Mouse (Mus musculus) heart, adult 11 months (tissue): Measurements from ENCODE around the gene Myh1.

Experiments used
- DNase-seq: peaks from one replicate; pipeline ENCODE4 v3.0.0; 2022

The Myh1 gene

DNA sequence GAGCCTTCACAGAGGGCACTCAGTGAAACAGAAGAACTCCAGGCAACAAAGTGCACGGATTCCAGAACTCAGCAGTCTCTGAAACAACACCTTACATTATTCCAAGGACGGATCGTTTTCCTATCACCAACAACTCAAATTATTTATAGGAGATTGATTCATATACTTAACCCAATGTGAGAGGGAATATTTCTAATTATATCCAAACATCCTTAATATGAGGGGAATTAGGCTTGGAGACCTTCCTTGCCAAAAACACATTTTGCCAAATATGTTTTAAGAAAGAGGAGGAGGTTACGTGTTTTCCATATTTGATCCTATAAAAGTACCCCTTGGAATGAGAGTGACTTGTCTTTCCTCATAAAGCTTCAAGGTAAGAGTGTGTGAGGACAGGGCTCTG lies at the start of gene Myh1:
Gene Myh1 (plus strand): TSS at position 301 of the 400 bp plus-strand sequence.
- DNase-seq: no peak

- no peak for DNase-seq
Measured at GRCm38 (mm10) chr11:67150237-67150636, 49.6 kb upstream of the Myh1 start.

DNA sequence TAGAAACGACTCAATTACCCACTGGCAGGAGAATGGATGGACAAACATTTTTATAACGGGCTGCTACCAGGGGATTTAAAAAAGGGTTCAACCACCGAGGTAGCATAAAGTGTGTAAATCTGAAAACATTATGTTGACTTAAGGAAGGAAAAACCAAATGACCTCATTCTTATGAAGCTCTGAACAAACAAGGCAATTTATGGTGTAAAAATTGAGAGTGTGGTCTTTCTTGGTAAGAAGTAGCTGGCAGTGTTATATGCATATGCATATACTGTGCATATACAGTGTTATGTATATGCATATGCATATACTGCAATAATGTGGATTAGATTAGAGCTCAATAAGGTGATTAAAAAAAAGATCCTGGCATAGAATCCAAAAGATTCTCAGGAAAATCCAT lies 48.7 kb upstream of the Myh1 start:
- DNase-seq: peak; percentile 1

GRCm38 (mm10) chr11:67151651-67152630 lies 47.9 kb upstream of the Myh1 start:
- peak; percentile 70 for DNase-seq

- DNase-seq: peak; percentile 81
Measured at GRCm38 (mm10) chr11:67153123-67153522, 46.7 kb upstream of the Myh1 start.

DNA sequence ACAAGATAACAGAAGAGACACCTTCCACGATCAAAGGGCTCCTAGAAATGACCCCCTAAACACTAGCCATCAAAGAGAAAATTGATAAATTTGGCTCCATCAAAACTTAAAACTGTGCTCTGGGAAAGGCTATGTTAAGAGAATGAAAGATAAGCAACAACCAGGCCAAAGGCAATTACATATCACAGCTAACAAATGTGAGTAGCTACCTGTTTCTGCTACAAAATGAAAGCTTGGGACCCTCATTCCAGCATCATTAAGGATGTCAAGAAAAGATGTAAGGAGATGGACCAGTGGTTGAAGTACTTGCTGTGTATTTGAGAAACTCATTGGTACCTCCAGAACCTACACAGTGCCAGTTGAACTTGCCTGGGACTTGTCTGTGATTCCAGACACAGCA lies 46.0 kb upstream of the Myh1 start:
- peak; percentile 18 for DNase-seq

DNA sequence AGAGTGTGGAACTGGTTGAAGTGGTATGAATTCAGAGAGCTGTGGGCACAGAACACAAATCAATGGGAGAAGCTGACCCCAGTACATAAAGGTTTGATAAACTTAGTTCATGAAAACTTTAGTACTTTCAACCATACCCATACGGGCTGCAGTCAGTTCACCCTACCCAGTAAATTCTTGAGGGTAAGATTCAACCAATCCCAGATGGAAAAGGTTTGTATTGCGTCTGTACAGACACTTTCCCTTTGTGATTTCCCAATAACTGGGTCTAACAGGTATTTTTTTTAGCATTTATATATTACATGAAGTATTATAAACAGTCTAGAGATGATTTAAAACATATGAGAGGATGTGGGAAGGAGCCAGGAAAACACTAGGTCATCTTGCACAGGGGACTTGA lies 44.2 kb upstream of the Myh1 start:
- peak; percentile 33 for DNase-seq

GRCm38 (mm10) chr11:67160131-67160530 lies 39.7 kb upstream of the Myh1 start:
- DNase-seq: peak; percentile 54

DNA sequence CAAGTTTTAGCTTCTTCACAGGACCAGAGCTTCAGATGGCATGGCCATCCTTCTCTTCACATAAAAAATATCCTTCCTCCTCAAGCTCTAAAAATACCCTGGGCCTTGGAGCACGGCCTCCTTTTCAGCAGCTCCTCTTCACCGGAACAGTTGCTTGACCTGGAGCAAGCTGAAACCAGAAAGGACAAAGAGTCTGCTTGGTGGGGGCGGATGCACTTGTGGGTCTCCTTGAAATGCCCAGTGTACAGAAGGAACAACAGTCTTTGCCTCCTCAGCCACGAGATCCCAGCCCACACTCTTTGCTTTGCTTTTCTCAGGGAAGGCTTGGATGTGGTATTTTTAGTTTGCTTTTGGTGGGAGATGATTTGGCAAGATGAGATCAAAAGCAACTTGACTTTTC lies 36.2 kb upstream of the Myh1 start:
- peak; percentile 59 for DNase-seq

DNA sequence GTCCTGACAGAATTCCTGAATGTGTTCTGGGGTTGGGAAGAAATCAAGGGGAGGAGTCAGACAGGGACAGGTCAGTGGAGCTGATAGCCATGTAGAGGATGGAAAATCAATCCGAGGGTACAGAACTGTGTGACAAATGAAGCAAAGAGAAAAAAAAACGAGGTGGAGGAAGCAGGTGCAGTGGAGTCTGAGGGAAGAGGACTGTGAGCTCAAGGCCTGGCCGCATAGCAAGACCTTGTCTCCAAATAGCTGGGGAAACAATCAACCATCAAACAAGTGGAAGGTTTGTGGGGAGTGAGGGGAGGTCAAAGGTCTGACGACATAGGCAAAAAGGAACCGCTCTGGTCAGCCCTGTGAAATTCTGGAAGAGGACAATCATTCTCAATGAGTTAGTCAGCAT lies 35.0 kb upstream of the Myh1 start:
- DNase-seq: peak; percentile 42

- DNase-seq: peak; percentile 84
Measured at GRCm38 (mm10) chr11:67169301-67169700, 30.6 kb upstream of the Myh1 start.

- DNase-seq: peak; percentile 63
Measured at GRCm38 (mm10) chr11:67170727-67171126, 29.1 kb upstream of the Myh1 start, which contains the start of gene Myh2. Myh2 (plus strand) TSS chr11:67171027.

DNA sequence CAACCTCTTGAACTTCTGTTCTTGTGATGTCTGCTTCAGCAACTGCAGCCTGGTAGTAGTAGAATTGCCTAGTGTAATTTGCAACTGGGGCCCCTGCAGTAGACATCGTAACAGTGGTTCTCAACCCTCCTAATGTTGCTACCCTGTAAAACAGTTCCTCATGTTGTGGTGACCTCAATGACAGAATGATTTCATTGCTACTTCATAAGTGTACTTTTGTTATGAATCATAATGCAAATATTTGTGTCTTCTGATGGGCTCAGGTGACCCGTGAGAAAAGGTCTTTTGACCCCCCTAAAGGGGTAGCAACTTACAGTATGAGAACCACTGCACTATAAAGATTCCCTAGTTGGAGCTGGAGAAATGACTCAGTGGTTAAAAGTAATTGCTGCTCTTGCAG lies 27.4 kb upstream of the Myh1 start:
- peak; percentile 28 for DNase-seq

DNA sequence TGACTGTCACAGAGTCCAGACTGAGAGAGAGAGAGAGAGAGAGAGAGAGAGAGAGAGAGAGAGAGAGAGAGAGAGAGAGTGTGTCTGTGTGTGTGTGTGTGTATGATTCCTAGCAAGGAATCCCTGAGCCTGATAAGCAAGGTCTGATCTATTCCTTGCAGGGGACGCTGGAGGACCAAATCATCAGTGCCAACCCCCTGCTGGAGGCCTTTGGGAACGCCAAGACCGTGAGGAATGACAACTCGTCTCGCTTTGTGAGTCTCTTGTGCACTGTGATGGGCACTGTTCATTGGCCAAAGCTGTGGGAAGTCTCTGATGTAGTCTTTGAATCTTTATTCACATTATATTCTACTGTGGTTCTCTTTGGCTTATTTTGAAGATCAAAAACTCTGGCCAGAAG lies 23.5 kb upstream of the Myh1 start:
- DNase-seq: peak; percentile 41

- DNase-seq: peak; percentile 59
Measured at GRCm38 (mm10) chr11:67190316-67190715, 9.5 kb upstream of the Myh1 start.

GRCm38 (mm10) chr11:67190814-67191213 lies 9.0 kb upstream of the Myh1 start:
- no peak for DNase-seq

GRCm38 (mm10) chr11:67191496-67191895 lies 8.4 kb upstream of the Myh1 start:
- peak; percentile 74 for DNase-seq

DNA sequence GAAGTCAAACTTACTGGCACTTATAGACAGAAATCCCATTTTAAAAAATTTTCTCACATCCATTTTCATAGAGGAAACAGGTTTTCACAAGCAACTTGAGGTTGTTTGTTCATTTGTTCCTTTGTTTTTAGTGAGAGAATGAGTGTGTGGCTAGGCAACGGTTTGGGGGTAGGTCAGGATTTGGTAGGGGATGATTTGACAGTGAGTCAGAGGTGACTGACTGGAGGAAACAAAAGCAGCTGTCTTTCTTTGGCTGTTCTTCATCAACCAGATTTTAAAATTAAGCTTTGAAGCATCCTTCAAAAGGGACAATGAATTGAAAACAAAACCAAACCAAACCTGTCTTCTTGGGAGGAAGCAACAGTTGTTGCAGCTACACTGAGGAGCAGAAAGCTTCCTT lies 531 bp upstream of the Myh1 start:
- DNase-seq: no peak

- DNase-seq: no peak
Measured at GRCm38 (mm10) chr11:67204766-67205165, 4.9 kb downstream of the Myh1 start.

DNA sequence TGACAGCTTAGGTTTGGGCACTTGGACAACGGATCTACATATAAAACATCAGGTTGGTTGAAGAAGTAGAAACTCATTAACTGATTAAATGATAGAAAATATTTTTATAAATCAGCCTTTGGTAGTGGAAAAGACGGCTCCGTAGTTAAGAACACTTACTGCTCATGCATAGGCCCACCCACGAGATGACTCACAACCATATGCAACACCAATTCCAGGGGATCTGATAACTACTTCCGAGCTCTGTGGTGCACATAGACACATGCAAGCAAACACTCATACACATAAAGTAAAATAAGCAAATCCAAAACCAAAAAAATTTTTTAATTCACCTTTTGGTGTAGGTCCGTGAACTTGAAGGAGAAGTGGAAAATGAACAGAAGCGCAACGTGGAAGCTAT lies 22.0 kb downstream of the Myh1 start:
- no peak for DNase-seq

DNA sequence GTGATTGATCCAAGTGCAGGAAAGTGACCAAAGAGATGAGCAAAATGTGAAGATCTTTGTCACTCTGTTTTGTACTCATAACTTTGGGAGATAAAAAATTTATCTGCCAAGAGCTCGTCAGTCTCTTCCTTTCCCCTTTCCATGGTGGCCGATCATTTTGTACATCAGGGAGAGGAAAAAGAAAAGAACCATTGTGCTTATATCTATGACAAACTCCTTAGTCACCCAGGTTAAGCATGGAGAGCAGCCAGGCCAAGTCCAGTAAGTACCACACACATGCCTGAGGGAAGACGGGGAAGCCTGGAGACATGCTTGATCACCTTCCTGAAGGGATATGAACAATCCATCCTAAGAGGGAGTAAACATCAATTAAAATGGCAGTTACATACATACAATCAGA lies 24.6 kb downstream of the Myh1 start:
- no peak for DNase-seq

GRCm38 (mm10) chr11:67228731-67229130 lies 28.9 kb downstream of the Myh1 start:
- DNase-seq: no peak

DNA sequence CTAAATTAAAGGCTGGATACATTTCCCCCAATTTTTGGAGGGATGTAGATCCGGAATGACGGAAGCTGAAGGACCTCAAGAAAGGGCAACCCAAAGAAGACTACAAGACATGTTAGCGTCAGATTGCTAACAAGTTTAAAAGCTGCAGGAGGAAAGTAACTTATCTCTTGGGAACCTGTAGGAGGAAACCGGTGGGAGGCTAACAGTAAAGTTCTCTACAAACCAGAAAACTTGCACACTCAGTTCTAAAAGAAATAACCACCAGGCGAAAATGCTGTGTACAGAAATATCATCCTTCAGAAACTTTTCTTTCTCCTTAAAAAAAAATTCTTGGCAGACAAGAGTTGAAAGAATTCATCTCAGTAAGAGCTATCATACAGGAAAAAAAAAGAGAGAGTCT lies 29.3 kb downstream of the Myh1 start:
- DNase-seq: no peak

- peak; percentile 90 for DNase-seq
Measured at GRCm38 (mm10) chr11:67229946-67230345, 30.1 kb downstream of the Myh1 start.
